Mouse (Mus musculus) CD4-positive, CD25-positive, alpha-beta regulatory T cell, adult 2 months (primary cell): ENCODE measurements around the gene Cst13.
A peak's percentile ranks its signal among the peaks of the same experiment; 100 is the strongest.

ENCODE experiments used
- DNase-seq: peaks from one replicate; pipeline ENCODE4 v3.0.0-alpha.2; 2012; ENCODE audit warnings: low read depth, low spot score

Gene Cst13

DNA sequence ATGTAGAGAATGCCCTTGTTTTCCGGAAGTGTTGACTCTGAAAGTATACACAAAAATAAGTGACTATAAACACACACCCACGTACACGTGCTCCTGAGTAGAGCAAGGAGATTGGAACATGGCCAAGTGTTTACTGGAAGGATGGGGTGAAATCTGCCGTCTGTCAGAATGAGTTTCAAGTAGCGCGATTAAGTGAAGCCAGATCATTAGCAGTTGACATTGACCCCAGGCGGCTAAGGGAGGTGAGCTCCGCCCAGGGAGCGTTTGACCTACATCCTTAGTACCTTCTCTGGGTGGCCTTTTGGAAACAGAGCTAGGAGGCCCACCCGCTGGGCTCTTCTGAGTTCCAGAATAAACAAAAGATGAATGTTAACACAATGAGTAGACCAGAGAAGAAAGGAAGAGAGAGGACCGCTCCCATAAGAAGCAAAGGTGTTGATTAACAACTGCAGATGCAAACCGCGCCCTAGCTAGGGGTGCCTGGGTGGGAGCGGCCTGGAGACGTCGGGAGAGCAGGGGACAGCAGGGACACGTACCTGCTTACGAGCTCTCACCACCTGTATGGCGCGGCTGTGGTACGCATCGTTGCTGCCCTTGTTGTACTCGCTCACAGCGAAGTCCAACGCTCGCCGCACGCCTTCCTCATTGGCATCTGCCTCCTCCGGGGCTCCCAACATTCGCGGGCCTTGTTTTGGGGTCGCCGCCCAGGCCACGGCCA lies 54.9 kb downstream of the Cst13 start:
- peak; percentile 35 for DNase-seq

DNA sequence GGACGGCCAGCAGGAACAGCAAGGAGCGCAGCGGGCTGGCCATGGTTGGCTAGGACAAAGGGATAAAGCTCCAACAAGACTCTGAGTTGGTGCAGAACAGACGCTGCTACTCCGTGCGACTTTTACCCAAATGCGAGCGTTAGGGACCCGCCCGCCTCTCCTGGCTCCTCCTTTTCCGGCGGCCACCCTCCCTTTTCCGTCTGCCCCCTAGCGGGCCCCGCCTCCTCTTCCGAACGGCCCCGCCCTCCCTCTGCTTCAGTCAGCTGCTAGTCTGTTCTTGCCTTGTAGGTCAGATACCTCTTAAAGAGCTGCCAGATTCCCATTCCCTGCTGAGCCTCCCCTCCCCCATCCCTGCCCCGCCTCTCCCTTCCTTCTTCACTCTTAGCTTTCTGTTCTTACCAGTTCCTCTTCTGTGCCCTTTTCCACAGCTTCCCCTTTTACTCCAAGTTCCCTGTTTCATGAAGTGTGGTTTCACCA lies 55.5 kb downstream of the Cst13 start, which contains the start of gene Cst3:
TSS of gene Cst3 (minus strand) at position 358 of the 477 bp plus-strand sequence.
- DNase-seq, result peak; percentile 92

DNA sequence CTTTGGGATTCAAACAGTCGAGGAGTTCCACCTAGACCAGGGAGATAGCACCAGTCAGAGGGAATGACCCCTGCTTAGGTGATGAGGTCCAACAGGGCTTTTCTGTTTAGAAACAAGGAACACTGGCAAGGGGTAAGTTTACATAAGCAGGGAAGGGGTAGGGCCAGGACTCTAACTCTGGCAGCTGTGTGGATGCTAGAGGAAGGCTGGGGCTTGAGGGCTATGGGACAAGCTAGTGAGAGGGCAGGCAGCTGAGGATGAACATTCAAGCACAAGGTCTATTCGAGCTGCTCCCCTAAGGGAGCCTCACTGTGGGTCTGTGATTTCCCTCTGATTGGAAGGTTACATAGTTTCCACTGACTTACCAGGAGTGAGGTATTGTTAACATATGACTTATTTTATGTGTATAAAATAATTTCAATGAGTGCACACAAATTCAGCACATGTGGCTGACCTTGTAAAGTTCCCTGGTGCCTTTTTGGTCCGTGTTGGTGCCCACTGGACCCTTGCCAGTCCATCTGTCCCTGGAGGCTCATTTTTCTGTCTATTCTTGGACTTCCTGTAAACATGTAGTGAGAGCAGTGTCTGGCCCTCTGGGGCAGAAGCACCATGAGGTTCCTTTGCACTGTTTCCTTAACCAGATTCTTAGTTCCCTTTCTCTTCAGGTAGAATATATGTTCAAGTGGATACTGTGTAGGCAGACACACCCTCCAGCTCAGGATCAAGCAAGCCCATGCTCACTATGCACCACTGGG lies 57.3 kb downstream of the Cst13 start:
- no peak for DNase-seq

DNA sequence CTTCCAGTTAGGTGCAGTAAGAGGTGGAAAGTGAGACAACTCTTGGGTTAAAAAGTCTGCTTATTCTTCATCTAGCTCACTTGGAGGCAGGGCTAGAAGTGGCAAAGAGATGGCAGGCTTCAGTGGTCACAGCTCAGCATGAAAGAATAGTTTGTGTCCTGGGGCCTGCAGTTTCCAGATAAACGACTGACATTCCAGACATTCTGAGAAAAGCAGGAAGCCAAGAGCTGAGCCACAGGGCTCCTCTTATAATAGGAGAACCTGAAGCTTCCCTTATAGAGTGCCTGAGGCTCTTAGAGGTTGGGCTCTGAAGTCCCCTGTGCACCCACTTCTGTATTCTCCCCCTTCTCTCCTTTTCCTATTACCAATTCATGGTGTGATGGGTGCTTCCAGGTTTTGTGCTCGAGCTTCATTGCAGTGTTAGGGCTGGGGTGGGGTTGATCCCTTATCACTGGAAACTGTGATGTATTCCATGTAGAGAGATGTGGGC lies 58.8 kb downstream of the Cst13 start:
- no peak for DNase-seq

DNA sequence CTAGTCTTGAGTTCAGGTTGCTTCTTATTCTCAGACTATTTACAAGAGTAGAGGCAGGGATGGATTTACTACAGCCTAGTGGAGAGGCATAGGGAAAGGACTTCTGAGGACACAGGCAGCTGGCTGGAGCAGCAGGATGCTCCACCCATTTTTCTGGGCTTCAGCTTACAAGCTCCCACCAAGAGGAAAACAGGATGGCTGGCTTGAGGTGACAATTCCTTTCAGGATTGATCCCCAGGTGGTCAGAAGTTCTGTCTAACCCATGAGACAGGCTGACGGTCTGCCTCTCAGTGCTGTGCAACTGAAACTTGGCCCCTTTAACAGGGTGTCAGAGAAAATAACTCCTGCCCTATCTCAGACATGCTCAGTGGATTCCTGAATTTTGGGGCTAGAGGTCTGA lies 59.3 kb downstream of the Cst13 start:
- no peak for DNase-seq
